9 mouse cellular contexts compared by ENCODE assay signal in the genomic region with DNA sequence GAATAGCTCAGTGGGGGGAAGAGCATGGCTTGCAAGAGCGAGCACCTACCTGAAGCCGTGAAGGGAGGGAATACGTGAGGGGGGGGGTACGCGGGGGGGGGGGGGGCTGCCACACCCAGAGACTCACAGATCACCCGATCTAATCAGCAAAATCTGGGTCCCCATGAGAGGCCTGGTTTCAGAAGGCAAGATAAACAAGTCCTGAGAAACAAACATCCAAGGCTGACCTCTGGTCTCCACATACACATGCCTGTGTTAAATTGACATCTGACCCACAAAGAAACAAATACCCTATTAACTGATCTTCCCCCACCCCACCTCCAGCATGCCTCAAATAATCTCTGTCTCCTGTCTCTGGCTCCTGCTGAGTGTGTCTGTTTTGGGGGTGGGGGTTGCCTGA. TPM values are rescaled to one million over a fixed set of nuclear protein-coding genes. Genes with fewer than 3 reads are reported as not detected.
DNase-seq lines count a peak whose midpoint lies in the region; ATAC-seq lines count a peak whose summit lies in the region.
"Had no signal": no experiment of that assay in that cellular context is flagged by ENCODE, and none has a peak within 500 bp of the region (broad histone marks: within the 10 kb centered on the region; RNA-seq: fewer than 3 reads in every experiment).

No protein-coding gene starts in this region.

- H3K9me3 ChIP-seq in heart, embryonic 15.5 days (replicated peaks): no peaks in the 10 kb centered on the region
- H3K9me3 ChIP-seq in embryonic facial prominence, embryonic 11.5 days (replicated peaks; ENCODE audit: control insufficient read depth, low read length): no peaks in the 10 kb centered on the region
- H3K9me3 ChIP-seq in intestine, embryonic 14.5 days (ENCODE audit: control insufficient read depth, low read length): no peaks in the 10 kb centered on the region
- H3K9me3 ChIP-seq in midbrain, embryonic 15.5 days: no peaks in the 10 kb centered on the region

- H3K27me3 ChIP-seq in heart, embryonic 15.5 days: no peaks in the 10 kb centered on the region
- 0 out of 2 replicates have a peak, but pooled peaks cover 2% of the 10 kb centered on the region for H3K27me3 ChIP-seq in embryonic facial prominence, embryonic 11.5 days (ENCODE audit: control insufficient read depth, insufficient read depth, low read length)
- no peaks in the 10 kb centered on the region; the same call in 1 of the 2 replicates for H3K27me3 ChIP-seq in intestine, embryonic 14.5 days (replicated peaks; ENCODE audit: control insufficient read depth, insufficient read depth, low read length)
- peaks cover 16% of the 10 kb centered on the region; the same call in 1 of the 2 replicates for H3K27me3 ChIP-seq in midbrain, embryonic 15.5 days (replicated peaks)

- WGBS in heart, embryonic 15.5 days: 10% methylated on average over 3 of the region's 6 CpGs
- WGBS in embryonic facial prominence, embryonic 11.5 days: 4% methylated on average over 4 of the region's 6 CpGs
- WGBS in intestine, embryonic 14.5 days: 3% methylated on average over 3 of the region's 6 CpGs
- WGBS in midbrain, embryonic 15.5 days: 6% methylated on average over 2 of the region's 6 CpGs

- no peaks in the 10 kb centered on the region for H3K36me3 ChIP-seq in heart, embryonic 15.5 days
- no peaks in the 10 kb centered on the region for H3K36me3 ChIP-seq in embryonic facial prominence, embryonic 11.5 days (replicated peaks; ENCODE audit: control insufficient read depth, insufficient read depth, low read depth, low read length)
- H3K36me3 ChIP-seq in intestine, embryonic 14.5 days (ENCODE audit: control insufficient read depth, insufficient read depth, low read length): 0 out of 2 replicates have a peak, but pooled peaks cover 4% of the 10 kb centered on the region
- H3K36me3 ChIP-seq in midbrain, embryonic 15.5 days (replicated peaks): no peaks in the 10 kb centered on the region

- ATAC-seq in heart, embryonic 15.5 days (replicated peaks; ENCODE audit: insufficient number of reproducible peaks, insufficient read depth, low FRiP score, low read depth): no peak
- ATAC-seq in embryonic facial prominence, embryonic 11.5 days (replicated peaks; ENCODE audit: insufficient number of reproducible peaks, low FRiP score, low TSS enrichment, low read depth): no peak
- ATAC-seq in intestine, embryonic 14.5 days (replicated peaks; ENCODE audit: low FRiP score, low TSS enrichment, low read depth): no peak
- no peak for ATAC-seq in midbrain, embryonic 15.5 days (replicated peaks)
- ATAC-seq: CD4-positive, CD25-positive, alpha-beta regulatory T cell, adult 4 months had no signal

- no peak for DNase-seq in heart, postnatal 36 days
- DNase-seq in embryonic facial prominence, embryonic 11.5 days (ENCODE audit: low spot score): peak; percentile 12
- no peak for DNase-seq in intestine, embryonic 14.5 days (ENCODE audit: low spot score)
- DNase-seq in adrenal gland, postnatal 4 days (ENCODE audit: low spot score in 2 of 2): no peak
- no peak for DNase-seq in right cerebral cortex, postnatal 14 days
- DNase-seq in c-Kit-positive CD71-positive TER-119-positive erythroid progenitor cells, embryonic 14.5 days (ENCODE audit: low spot score): no peak

- intact Hi-C loops in heart, postnatal 36 days (cut with DNase I): loop anchor here (5.0 to 10.0 kb wide), 4 partner anchors 76 to 223 kb away; partner anchors contain the start of genes Abhd2 and Fanci

- H3K4me2 ChIP-seq in heart, embryonic 15.5 days: peak overlapping the region; percentile 96
- peak overlapping the region; percentile 24; the same call in 1 of the 2 replicates for H3K4me2 ChIP-seq in embryonic facial prominence, embryonic 11.5 days (ENCODE audit: low read depth, low read length)
- peak overlapping the region; percentile 86 for H3K4me2 ChIP-seq in intestine, embryonic 14.5 days (ENCODE audit: low read length)
- peak overlapping the region; percentile 94 for H3K4me2 ChIP-seq in midbrain, embryonic 15.5 days

- peaks cover 37% of the 10 kb centered on the region for H3K4me1 ChIP-seq in heart, embryonic 15.5 days (replicated peaks)
- peaks cover 7% of the 10 kb centered on the region for H3K4me1 ChIP-seq in embryonic facial prominence, embryonic 11.5 days (ENCODE audit: control insufficient read depth, insufficient read depth, low read length)
- peaks cover 17% of the 10 kb centered on the region for H3K4me1 ChIP-seq in intestine, embryonic 14.5 days (replicated peaks; ENCODE audit: control insufficient read depth, insufficient read depth, low read length)
- H3K4me1 ChIP-seq in midbrain, embryonic 15.5 days: peaks cover 32% of the 10 kb centered on the region

- peak overlapping the region; percentile 25; the same call in 1 of the 2 replicates for H3K4me3 ChIP-seq in heart, embryonic 15.5 days
- no peak overlapping the region for H3K4me3 ChIP-seq in embryonic facial prominence, embryonic 11.5 days (ENCODE audit: low read depth, low read length)
- H3K4me3 ChIP-seq in intestine, embryonic 14.5 days (ENCODE audit: low read depth, low read length): 0 out of 2 replicates have a peak overlapping the region, but pooled peaks have one; percentile 83
- H3K4me3 ChIP-seq in midbrain, embryonic 15.5 days: peak overlapping the region; percentile 15

- no peak overlapping the region for H3K27ac ChIP-seq in heart, embryonic 15.5 days
- H3K27ac ChIP-seq in embryonic facial prominence, embryonic 11.5 days (replicated peaks; ENCODE audit: low read depth, low read length): no peak overlapping the region
- no peak overlapping the region for H3K27ac ChIP-seq in intestine, embryonic 14.5 days (ENCODE audit: low read depth)
- no peak overlapping the region for H3K27ac ChIP-seq in midbrain, embryonic 15.5 days

- H3K9ac ChIP-seq in heart, embryonic 15.5 days: no peak overlapping the region
- no peak overlapping the region for H3K9ac ChIP-seq in embryonic facial prominence, embryonic 11.5 days (replicated peaks; ENCODE audit: low read length)
- no peak overlapping the region for H3K9ac ChIP-seq in intestine, embryonic 14.5 days (ENCODE audit: low read length)
- H3K9ac ChIP-seq in midbrain, embryonic 15.5 days: no peak overlapping the region

RNA-seq across cellular contexts. Expression of gene Polg, which starts 1.8 kb away (rescaled TPM):
- 23.7 and 32.6 TPM in 2 replicates for polyA plus RNA-seq in heart, embryonic 15.5 days (2015; fragmentation: Nextera tagmentation; extraction: Ambion mirVana)
- total RNA-seq in heart, postnatal 36 days (2021): 10 to 100 TPM; 58.9 to 60.7 TPM
- 19.7 and 21.3 TPM in 2 replicates for polyA plus RNA-seq in embryonic facial prominence, embryonic 11.5 days (2014; fragmentation: Nextera tagmentation; extraction: Ambion mirVana)
- 36.4 and 44.8 TPM in 2 replicates for polyA plus RNA-seq in intestine, embryonic 14.5 days (2014; fragmentation: Nextera tagmentation; extraction: Ambion mirVana)
- polyA plus RNA-seq in midbrain, embryonic 15.5 days (2015; fragmentation: Nextera tagmentation; extraction: Ambion mirVana): 22.7 and 27.0 TPM in 2 replicates
- 10 to 100 TPM; 87.2 to 93.7 TPM for total RNA-seq in adrenal gland, postnatal 4 days (2021)

Comparison
In these comparisons a context has a peak if more than half of its experiments do, and no peak if none do; other contexts are left out.
1. H3K4me2 ChIP-seq: peak in every context shown above with its lines; median percentile 96 in heart, embryonic 15.5 days; 94 in midbrain, embryonic 15.5 days; 86 in intestine, embryonic 14.5 days; 24 in embryonic facial prominence, embryonic 11.5 days.